Mouse (Mus musculus) stomach, embryonic 16.5 days (tissue): ENCODE data around the gene Mrto4. TPM values are rescaled to one million over a fixed set of nuclear protein-coding genes. Genes with fewer than 3 reads are reported as not detected.

Experiments used
- ATAC-seq: fragments of 200-750 bp; cut with Nextera tagmentation; 2 replicates; pipeline ENCODE4 v1.8.0; 2017; ENCODE audit warnings: moderate number of reproducible peaks, moderate TSS enrichment; ENCODE audit not compliant: insufficient read depth, low FRiP score
- H3K27ac ChIP-seq: fragments of 300-500 bp; sonication (generic); 2 replicates; pipeline ENCODE4 v1.5.1; 2014; ENCODE audit warnings: low read length
- H3K27me3 ChIP-seq: fragments of 300-500 bp; sonication (generic); 2 replicates; pipeline ENCODE4 v1.6.1; 2014; ENCODE audit warnings: low read length, control low read depth, mixed read lengths; ENCODE audit not compliant: control insufficient read depth, insufficient read depth
- H3K36me3 ChIP-seq: fragments of 300-500 bp; sonication (generic); 2 replicates; pipeline ENCODE4 v1.6.1; 2014; ENCODE audit warnings: low read length; ENCODE audit not compliant: control insufficient read depth, insufficient read depth
- H3K4me1 ChIP-seq: fragments of 300-500 bp; sonication (generic); 2 replicates; pipeline ENCODE4 v1.6.1; 2014; ENCODE audit warnings: low read length, control low read depth, mixed read lengths; ENCODE audit not compliant: control insufficient read depth, insufficient read depth
- H3K4me2 ChIP-seq: fragments of 300-500 bp; sonication (generic); 2 replicates; pipeline ENCODE4 v1.6.1; 2014; ENCODE audit warnings: low read depth, low read length, mixed read lengths
- H3K4me3 ChIP-seq: fragments of 300-500 bp; sonication (generic); replicated peaks from 2 replicates; pipeline ENCODE4 v1.5.1; 2014; ENCODE audit warnings: mild to moderate bottlenecking, low read length
- H3K9ac ChIP-seq: fragments of 300-500 bp; sonication (generic); 2 replicates; pipeline ENCODE4 v1.6.1; 2014; ENCODE audit warnings: low read length
- H3K9me3 ChIP-seq: fragments of 300-500 bp; sonication (generic); replicated peaks from 2 replicates; pipeline ENCODE4 v1.6.1; 2016; ENCODE audit warnings: low read length, control low read depth; ENCODE audit not compliant: control insufficient read depth
- WGBS: fragments of 180-500 bp; shearing (Covaris S2); extraction: QIAGEN DNeasy Blood & Tissue Kit; methylation state at CpG from one replicate; pipeline ENCODE4 v1.1.7; 2014; 5-methylcytosine and 5-hydroxymethylcytosine counted together
- polyA plus RNA-seq: library from polyadenylated mRNA; unstranded; fragments of >200 nt; fragmentation: Nextera tagmentation; extraction: Ambion mirVana; gene quantifications from 2 replicates; pipeline ENCODE4 v1.2.1, GENCODE M21; 2015

Mrto4 gene
- polyA plus RNA-seq, 1 experiment from 2014 or later = 87.1 TPM

DNA sequence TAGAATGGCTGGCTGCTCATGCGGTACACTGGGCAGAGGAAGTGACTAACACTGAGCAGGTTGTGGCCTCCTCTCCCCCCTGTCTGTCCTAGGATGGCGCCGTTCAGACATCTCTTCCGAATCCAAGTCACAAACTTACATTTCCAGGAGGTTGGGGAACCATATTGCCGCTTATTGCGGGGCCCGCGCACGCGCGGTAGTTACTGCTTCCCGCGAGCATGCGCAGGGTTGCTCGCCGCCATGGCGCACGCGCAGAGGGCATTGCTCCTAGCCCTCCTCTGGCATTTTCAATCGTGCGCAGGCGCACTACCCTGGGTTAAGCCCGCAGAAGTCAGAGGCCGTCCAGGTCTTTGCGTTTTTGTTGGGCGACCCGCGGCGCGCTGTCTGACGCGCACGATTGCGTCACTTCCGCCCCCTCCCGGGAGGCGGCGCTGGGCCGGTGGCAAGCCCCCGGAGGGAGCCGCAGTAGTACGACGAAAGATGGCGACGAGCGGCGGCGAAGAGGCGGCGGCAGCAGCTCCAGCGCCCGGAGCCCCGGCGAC, 27.9 kb upstream of the Mrto4 start:
- peak overlapping the region; percentile 84 for H3K27ac ChIP-seq
- H3K27me3 ChIP-seq = no peaks in the 10 kb centered on the region
- H3K9ac ChIP-seq = peak overlapping the region; percentile 92
- 0 out of 2 replicates have a peak, but pooled peaks cover 5% of the 10 kb centered on the region for H3K36me3 ChIP-seq
- peak; percentile 99 for ATAC-seq
- WGBS = under 1% methylated on average over 54 of the region's 54 CpGs
- H3K4me3 ChIP-seq = peak overlapping the region; percentile 88
- H3K4me2 ChIP-seq = peak overlapping the region; percentile 92
- peaks cover 16% of the 10 kb centered on the region for H3K4me1 ChIP-seq
- H3K9me3 ChIP-seq = no peaks in the 10 kb centered on the region

DNA sequence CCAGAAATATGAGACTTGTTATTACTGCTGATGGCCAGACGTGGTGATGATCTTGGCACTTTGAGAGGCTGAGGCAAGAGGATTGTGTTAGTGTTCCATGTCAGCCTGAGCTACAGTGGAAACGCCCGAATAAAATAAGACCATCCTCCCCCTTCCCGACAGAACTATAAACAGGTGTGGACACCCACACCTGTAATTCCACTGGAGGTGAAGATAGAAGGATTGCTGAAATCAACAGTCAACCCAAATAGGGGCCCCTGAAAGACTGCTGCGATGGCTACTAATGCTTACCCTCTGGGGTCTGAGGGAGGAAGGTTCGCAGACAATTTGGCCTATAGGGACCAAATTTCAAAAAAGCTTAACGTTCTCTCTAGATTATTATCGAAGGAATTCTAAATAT, 27.3 kb upstream of the Mrto4 start:
- Histone ChIP-seq H3K9ac (peak overlapping the region; percentile 82), H3K27ac (peak overlapping the region; percentile 80), H3K4me2 (peak overlapping the region; percentile 92), H3K4me1 (peaks cover 16% of the 10 kb centered on the region), H3K4me3 (peak overlapping the region; percentile 88), H3K36me3 (0 out of 2 replicates have a peak, but pooled peaks cover 6% of the 10 kb centered on the region), H3K9me3 (no peaks in the 10 kb centered on the region), H3K27me3 (no peaks in the 10 kb centered on the region)
- no peak for ATAC-seq
- WGBS = 11% methylated on average over 8 of the region's 8 CpGs

DNA sequence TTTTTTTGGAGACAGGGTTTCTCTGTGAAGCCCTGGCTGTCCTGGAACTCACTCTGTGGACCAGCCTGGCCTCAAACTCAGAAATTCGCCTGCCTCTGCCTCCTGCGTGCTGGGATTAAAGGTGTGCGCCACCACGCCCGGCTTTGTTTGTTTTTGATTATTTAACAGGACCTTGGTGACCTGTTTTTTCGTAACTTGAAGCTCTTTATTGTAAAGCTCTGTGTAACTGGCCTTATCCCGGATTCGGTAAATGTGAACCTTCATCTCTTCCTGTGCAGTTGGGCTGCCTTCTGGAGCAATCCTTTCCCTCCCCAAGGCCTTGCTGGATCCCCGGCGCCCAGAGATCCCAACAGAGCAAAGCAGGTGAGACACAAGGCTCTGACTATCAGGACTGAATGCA, 21.2 kb upstream of the Mrto4 start:
- no peak overlapping the region for H3K9ac ChIP-seq
- no peaks in the 10 kb centered on the region for H3K27me3 ChIP-seq
- peaks cover 14% of the 10 kb centered on the region; the same call in 1 of the 2 replicates for H3K36me3 ChIP-seq
- H3K4me3 ChIP-seq = no peak overlapping the region
- no peaks in the 10 kb centered on the region for H3K9me3 ChIP-seq
- no peak overlapping the region for H3K27ac ChIP-seq
- H3K4me2 ChIP-seq = no peak overlapping the region
- 80% methylated on average over 10 of the region's 10 CpGs for WGBS
- H3K4me1 ChIP-seq = no peaks in the 10 kb centered on the region
- no peak for ATAC-seq

DNA sequence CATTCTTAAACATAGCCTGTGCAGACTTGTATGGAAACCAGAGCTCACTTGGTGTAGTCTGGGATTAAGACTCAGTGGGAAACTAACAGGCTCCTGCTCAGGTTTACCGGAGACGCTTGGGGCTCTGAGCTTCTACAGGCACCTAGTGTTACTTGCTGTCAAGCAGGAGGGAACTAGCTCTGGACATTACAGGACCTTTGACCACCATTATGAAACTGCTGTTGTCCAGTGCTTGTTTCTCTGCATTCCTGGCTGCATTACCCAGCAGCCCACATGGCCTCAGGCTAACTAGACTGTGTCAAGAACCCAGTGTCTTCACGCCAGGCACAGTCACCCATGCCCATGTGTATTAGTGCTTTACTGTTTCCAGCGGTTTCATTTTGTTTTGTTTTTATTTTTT, 20.8 kb upstream of the Mrto4 start:
- Histone ChIP-seq H3K36me3 (peaks cover 14% of the 10 kb centered on the region; the same call in 1 of the 2 replicates), H3K4me1 (no peaks in the 10 kb centered on the region), H3K27ac (no peak overlapping the region), H3K4me3 (no peak overlapping the region), H3K9ac (no peak overlapping the region), H3K4me2 (no peak overlapping the region), H3K27me3 (no peaks in the 10 kb centered on the region), H3K9me3 (no peaks in the 10 kb centered on the region)
- ATAC-seq = no peak
- WGBS = 89% methylated on average over 4 of the region's 4 CpGs

DNA sequence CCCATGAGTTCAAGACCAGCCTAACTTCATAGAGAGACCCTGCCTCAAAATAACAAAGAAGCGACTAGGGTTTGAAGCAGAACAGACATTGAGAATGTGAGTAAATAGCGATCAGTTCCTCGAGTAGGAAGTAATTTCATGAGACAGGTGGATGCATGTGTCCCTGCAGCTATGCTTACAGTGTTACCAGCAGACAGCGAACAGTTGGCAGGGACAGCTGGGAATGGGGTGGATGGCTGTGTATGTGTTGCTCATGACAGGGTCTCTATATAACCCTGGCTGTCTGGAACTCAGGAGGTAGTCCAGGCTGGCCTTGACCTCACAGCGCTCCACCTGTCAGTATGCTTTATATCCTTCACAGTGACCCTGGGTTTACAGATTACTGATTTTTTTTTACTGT, 15.7 kb upstream of the Mrto4 start:
- Histone ChIP-seq H3K27me3 (no peaks in the 10 kb centered on the region), H3K9me3 (no peaks in the 10 kb centered on the region), H3K4me1 (no peaks in the 10 kb centered on the region), H3K36me3 (peaks cover 30% of the 10 kb centered on the region), H3K4me2 (no peak overlapping the region), H3K27ac (no peak overlapping the region), H3K4me3 (no peak overlapping the region), H3K9ac (no peak overlapping the region)
- no peak for ATAC-seq
- WGBS = 93% methylated on average over 5 of the region's 5 CpGs

GRCm38 (mm10) chr4:139367336-139367735, 15.0 kb upstream of the Mrto4 start:
- ATAC-seq = no peak
- H3K9me3 ChIP-seq = no peaks in the 10 kb centered on the region
- no peak overlapping the region for H3K9ac ChIP-seq
- no peaks in the 10 kb centered on the region for H3K4me1 ChIP-seq
- H3K4me2 ChIP-seq = no peak overlapping the region
- H3K4me3 ChIP-seq = no peak overlapping the region
- peaks cover 30% of the 10 kb centered on the region for H3K36me3 ChIP-seq
- no peaks in the 10 kb centered on the region for H3K27me3 ChIP-seq
- WGBS = 94% methylated on average over 3 of the region's 3 CpGs
- no peak overlapping the region for H3K27ac ChIP-seq

DNA sequence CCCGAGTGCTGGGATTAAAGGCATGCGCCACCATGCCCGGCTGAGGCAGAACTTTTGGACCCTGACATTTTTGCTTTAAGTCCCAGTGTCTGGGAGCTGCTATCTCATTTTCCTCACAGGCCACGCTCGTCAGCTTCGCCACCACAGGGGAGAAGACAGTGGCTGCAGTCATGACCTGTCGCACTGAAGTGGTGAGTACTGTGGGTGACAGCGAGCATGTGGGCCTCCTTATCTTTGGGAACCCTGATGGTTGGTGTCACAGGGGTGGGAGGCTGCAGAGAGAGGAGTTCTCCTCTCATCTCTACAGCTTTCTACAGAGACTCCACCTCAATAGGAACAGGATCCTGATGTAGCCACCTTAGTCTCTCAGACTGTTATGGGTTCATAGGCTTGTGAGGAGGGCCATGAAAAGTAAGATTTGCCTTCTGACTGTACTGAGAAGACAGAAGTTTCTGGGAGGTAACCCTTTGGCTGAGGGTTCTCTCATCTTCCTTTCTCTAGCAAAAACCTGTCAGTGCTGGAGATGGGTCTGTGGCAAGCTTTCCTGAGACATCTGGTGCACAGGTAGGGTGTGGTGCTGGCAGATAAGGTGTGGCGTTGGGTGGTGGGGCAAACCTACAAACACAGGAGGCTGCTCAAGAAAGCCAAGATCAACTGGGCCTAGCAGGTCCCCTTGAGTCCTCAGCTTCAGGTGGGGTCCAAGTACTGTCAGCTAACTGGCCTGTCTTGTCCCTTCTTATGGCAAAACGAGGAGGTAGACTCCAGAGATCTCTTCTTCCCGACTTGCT, 8.6 kb upstream of the Mrto4 start:
- Histone ChIP-seq H3K27me3 (no peaks in the 10 kb centered on the region), H3K27ac (no peak overlapping the region), H3K4me1 (no peaks in the 10 kb centered on the region), H3K9ac (no peak overlapping the region), H3K4me3 (no peak overlapping the region), H3K9me3 (no peaks in the 10 kb centered on the region), H3K4me2 (no peak overlapping the region), H3K36me3 (peaks cover 17% of the 10 kb centered on the region; the same call in 1 of the 2 replicates)
- ATAC-seq = no peak
- 87% methylated on average over 11 of the region's 11 CpGs for WGBS

DNA sequence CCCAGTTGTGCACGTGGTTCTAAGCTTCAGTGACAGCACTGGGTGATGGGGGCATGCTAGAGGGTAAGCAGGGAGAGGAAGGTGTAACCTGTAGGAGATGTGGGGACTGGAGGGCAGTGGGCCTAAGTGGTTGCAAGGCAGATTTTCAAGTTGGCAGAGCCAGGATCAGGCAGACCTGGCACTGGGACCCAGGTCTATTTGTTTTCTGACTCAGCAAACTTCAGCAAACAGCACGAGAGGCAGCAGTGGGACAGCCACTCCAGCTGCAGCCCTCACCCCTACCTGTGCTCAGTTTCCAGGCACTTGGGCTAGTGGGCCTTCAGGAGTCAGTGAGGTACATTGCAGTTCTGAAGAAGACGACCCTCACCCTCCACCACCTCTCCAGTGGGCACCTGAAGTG, 4.8 kb upstream of the Mrto4 start:
- H3K9ac ChIP-seq = no peak overlapping the region
- H3K27ac ChIP-seq = no peak overlapping the region
- no peaks in the 10 kb centered on the region for H3K27me3 ChIP-seq
- no peak overlapping the region for H3K4me2 ChIP-seq
- no peaks in the 10 kb centered on the region for H3K9me3 ChIP-seq
- peaks cover 4% of the 10 kb centered on the region for H3K4me1 ChIP-seq
- ATAC-seq = no peak
- H3K4me3 ChIP-seq = no peak overlapping the region
- WGBS = 73% methylated on average over 3 of the region's 3 CpGs
- H3K36me3 ChIP-seq = no peaks in the 10 kb centered on the region

DNA sequence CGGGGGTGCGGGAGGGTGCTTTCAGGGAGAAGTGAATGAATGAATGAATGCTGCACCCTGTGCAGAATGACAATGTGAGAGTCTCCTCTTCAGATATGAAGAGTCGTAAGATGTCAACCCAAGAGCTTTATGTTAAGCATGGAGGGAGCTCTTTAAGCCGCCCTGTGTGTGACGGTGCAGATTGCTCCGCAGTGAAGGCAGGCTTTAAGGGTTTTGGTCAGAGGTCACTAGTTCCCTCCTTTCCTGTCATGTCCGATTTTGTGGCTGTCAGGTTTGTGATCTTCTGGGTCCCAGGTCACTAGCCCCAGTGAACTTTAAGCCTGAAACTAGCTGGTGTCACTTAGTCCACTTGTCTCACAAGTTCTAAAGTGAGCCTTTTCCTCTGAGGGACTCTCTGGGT, 456 bp upstream of the Mrto4 start:
- 0% methylated on average over 7 of the region's 7 CpGs for WGBS
- Histone ChIP-seq H3K4me1 (peaks cover 17% of the 10 kb centered on the region), H3K9ac (peak overlapping the region; percentile 87), H3K27ac (peak overlapping the region; percentile 93; the same call in 1 of the 2 replicates), H3K36me3 (peaks cover 9% of the 10 kb centered on the region; the same call in 1 of the 2 replicates), H3K4me3 (peak overlapping the region; percentile 83), H3K27me3 (no peaks in the 10 kb centered on the region), H3K9me3 (no peaks in the 10 kb centered on the region), H3K4me2 (peak overlapping the region; percentile 97)
- no peak; the same call in 1 of the 2 replicates for ATAC-seq
